Mouse (Mus musculus) hindbrain, embryonic 12.5 days (tissue): ENCODE measurements around the gene 1700018G05Rik. TPM values are rescaled to one million over a fixed set of nuclear protein-coding genes. Genes with fewer than 3 reads are reported as not detected.

Source experiments
- polyA plus RNA-seq: library from polyadenylated mRNA; unstranded; fragments of >200 nt; fragmentation: Nextera tagmentation; extraction: Ambion mirVana; gene quantifications from 2 replicates; pipeline ENCODE4 v1.2.1, GENCODE M21; 2016

Gene 1700018G05Rik
- polyA plus RNA-seq, 1 experiment from 2014 or later = not detected

Other genes starting within 250 kb of the 1700018G05Rik start
- not detected in 2 replicates for gene Gm3880, start 241.4 kb upstream of the 1700018G05Rik start, polyA plus RNA-seq
- not detected in 2 replicates for gene Gm9112, start 220.7 kb upstream of the 1700018G05Rik start, polyA plus RNA-seq
- gene Dmrtc1b, start 220.5 kb upstream of the 1700018G05Rik start, polyA plus RNA-seq = not detected in 2 replicates
- not detected in 2 replicates for gene Dmrtc1c1, start 125.4 kb upstream of the 1700018G05Rik start, polyA plus RNA-seq
- gene Dmrtc1c2, start 73.8 kb upstream of the 1700018G05Rik start, polyA plus RNA-seq = not detected in 2 replicates
- not detected in 2 replicates for gene 1700031F05Rik, start 60.4 kb upstream of the 1700018G05Rik start, polyA plus RNA-seq
- gene Dmrtc1a, start 19.7 kb upstream of the 1700018G05Rik start, polyA plus RNA-seq = 0.74 and 0.80 TPM in 2 replicates
- gene 1700011M02Rik, start 19.5 kb upstream of the 1700018G05Rik start, polyA plus RNA-seq = not detected in 2 replicates